Mouse (Mus musculus) ES-Bruce4 (cell line): ENCODE results near the gene Ppm1j. TPM values are rescaled to one million over a fixed set of nuclear protein-coding genes. Genes with fewer than 3 reads are reported as not detected.
"Not testable (repeated sequence)": the region's sequence is repeated elsewhere in the genome, so short reads cannot be mapped to it uniquely, and the experiment has no call there.

Experiments
- H3K27ac ChIP-seq: 2 replicates; pipeline ENCODE4 v1.5.1; 2012; ENCODE audit warnings: low read length, inconsistent platforms; ENCODE audit not compliant: insufficient read depth
- H3K27me3 ChIP-seq: 2 replicates; pipeline ENCODE4 v1.6.1; 2012; ENCODE audit warnings: mild to moderate bottlenecking, low read length, inconsistent platforms; ENCODE audit not compliant: control insufficient read depth, poor library complexity, insufficient read depth, severe bottlenecking
- H3K36me3 ChIP-seq: 2 replicates; pipeline ENCODE4 v1.6.1; 2012; ENCODE audit warnings: inconsistent platforms, mild to moderate bottlenecking, low read length, moderate library complexity; ENCODE audit not compliant: control insufficient read depth, poor library complexity, insufficient read depth, severe bottlenecking
- H3K4me1 ChIP-seq: one replicate; pipeline ENCODE4 v1.8.1; 2011; ENCODE audit warnings: low read length; ENCODE audit not compliant: control insufficient read depth, insufficient read depth
- H3K4me3 ChIP-seq: 2 replicates; pipeline ENCODE4 v1.5.1; 2011; ENCODE audit warnings: low read depth, mild to moderate bottlenecking, low read length
- H3K9ac ChIP-seq: 2 replicates; pipeline ENCODE4 v1.6.1; 2012; ENCODE audit warnings: low read depth, mild to moderate bottlenecking, inconsistent platforms; ENCODE audit not compliant: poor library complexity, severe bottlenecking
- H3K9me3 ChIP-seq: replicated peaks from 2 replicates; pipeline ENCODE4 v1.6.1; 2012; ENCODE audit warnings: mild to moderate bottlenecking, low read length, inconsistent platforms; ENCODE audit not compliant: control insufficient read depth, poor library complexity, insufficient read depth, severe bottlenecking
- CTCF ChIP-seq: IDR thresholded peaks from one replicate; pipeline ENCODE4 v1.8.1; 2011; ENCODE audit warnings: low read depth, low read length
- EP300 ChIP-seq: IDR thresholded peaks from 2 replicates; pipeline ENCODE4 v1.6.1; 2011; ENCODE audit warnings: low read depth, low read length; ENCODE audit not compliant: insufficient read depth
- POLR2A ChIP-seq: IDR thresholded peaks from one replicate; pipeline ENCODE4 v1.8.1; 2011; ENCODE audit warnings: low read length; ENCODE audit not compliant: insufficient read depth
- polyA plus RNA-seq: library from polyadenylated mRNA; stranded (reverse); fragments of >200 nt; gene quantifications from 2 replicates; pipeline ENCODE4 v1.2.4, GENCODE M21; 2011; ENCODE audit warnings: low read depth; ENCODE audit not compliant: missing spikeins, insufficient read depth, insufficient read length

Ppm1j gene
- polyA plus RNA-seq, 1 experiment: 23.8 TPM

- Histone ChIP-seq H3K9ac (no peak overlapping the region), H3K9me3 (no peaks in the 10 kb centered on the region), H3K27ac (no peak overlapping the region), H3K4me1 (peaks cover 4% of the 10 kb centered on the region), H3K27me3 (no peaks in the 10 kb centered on the region), H3K4me3 (no peak overlapping the region), H3K36me3 (peaks cover 35% of the 10 kb centered on the region)
- TF ChIP-seq CTCF: no peak
- TF ChIP-seq EP300: no peak
- TF ChIP-seq POLR2A: no peak
Measured at GRCm38 (mm10) chr3:104800681-104801080, 19.8 kb downstream of the Ppm1j start.

DNA sequence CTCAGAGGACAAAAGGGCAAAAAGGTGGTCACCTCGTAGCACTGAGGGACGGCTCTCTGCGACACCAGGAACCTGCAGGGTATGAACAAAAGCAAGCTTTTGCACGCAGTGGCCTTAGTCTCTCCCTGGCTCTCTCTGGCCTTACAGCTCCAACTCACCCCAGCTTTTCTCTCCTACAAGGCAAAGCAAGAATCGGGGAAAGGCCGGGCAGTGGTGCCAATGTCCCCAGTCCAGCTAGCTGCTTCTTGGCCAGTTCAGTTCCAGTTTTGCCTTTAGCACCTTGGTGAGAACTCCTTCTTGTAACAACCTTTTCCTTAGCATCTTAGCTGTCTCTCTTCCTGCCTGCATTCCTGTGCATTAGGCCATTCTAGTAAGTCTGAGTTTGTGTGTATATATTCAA lies 20.6 kb downstream of the Ppm1j start:
- Histone ChIP-seq H3K4me1 (no peaks in the 10 kb centered on the region), H3K9me3 (no peaks in the 10 kb centered on the region), H3K9ac (no peak overlapping the region), H3K36me3 (peaks cover 30% of the 10 kb centered on the region), H3K27me3 (no peaks in the 10 kb centered on the region), H3K4me3 (no peak overlapping the region), H3K27ac (no peak overlapping the region)
- TF ChIP-seq POLR2A (no peak), EP300 (no peak), CTCF (no peak)

DNA sequence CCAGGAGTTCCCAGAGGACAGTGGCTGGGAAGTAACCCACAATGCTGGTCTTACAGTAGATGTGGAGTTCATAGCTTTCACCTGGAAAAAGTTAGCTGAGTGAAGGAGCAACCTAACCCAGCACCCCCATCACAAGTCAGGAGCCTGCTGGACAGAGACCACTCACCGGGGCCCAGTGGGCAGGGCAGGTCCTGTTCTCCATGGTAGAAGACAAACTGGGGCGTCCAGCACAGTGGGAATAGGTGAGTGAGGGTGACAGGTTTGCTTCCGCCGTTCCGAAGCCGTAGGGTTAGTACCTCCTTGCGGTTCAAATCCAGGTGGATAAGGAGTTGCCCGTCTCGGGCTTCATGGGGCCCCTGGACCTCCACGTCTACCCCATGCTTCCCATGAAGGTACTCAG lies 23.5 kb downstream of the Ppm1j start:
- Histone ChIP-seq H3K9me3 (no peaks in the 10 kb centered on the region), H3K27ac (no peak overlapping the region), H3K27me3 (no peaks in the 10 kb centered on the region), H3K4me3 (no peak overlapping the region), H3K36me3 (peaks cover 27% of the 10 kb centered on the region), H3K4me1 (no peaks in the 10 kb centered on the region), H3K9ac (no peak overlapping the region)
- no peak for TF ChIP-seq CTCF

DNA sequence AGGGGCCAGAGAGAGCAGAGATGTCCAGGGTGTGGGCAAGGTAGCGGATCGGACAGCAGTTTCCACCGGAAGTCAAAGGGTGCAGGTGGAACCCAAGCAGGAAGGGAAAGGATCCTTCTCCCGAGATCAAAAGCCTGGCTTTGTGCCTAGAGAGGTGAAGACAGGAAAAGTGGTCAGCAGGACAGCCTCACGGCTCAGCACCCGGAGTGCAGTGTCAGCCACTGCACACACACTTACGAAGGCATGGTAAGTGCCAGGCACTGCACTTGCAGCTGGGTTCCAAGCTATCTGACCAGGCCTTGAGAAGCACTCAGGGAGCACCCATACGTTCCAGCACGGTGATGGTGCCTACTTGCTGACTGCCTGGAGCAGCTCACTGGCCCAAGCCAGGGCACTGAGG lies 24.7 kb downstream of the Ppm1j start:
- H3K36me3 ChIP-seq: peaks cover 21% of the 10 kb centered on the region
- H3K9ac ChIP-seq: no peak overlapping the region
- H3K27ac ChIP-seq: no peak overlapping the region
- no peaks in the 10 kb centered on the region for H3K9me3 ChIP-seq
- H3K27me3 ChIP-seq: no peaks in the 10 kb centered on the region
- H3K4me1 ChIP-seq: no peaks in the 10 kb centered on the region
- no peak overlapping the region for H3K4me3 ChIP-seq
- TF ChIP-seq POLR2A: no peak
- TF ChIP-seq CTCF: no peak
- TF ChIP-seq EP300: no peak

DNA sequence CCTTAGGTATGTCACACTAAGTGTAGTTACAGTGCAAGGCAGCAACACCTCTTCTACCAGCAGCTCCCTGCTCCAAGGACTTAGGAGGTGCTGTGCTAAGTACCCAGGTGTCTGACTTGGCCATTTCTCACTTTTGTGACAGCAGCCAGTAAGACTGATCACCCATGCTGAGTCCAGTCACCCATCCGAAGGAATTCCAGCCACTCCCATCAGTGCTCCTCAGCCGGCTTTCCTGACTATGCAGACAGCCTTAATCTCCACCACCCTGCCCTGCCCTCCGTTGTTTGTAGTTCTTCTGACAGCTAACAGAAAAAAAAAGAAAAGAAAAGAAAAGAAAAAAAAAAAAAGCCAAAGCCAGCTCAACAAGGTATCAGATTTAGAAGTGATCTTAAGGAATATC lies 30.9 kb downstream of the Ppm1j start:
- Histone ChIP-seq H3K4me1 (peaks cover 4% of the 10 kb centered on the region), H3K27ac (peak overlapping the region; percentile 88)
- TF ChIP-seq CTCF (no peak), EP300 (0 out of 2 replicates have a peak, but pooled peaks have one; percentile 73), POLR2A (no peak)

GRCm38 (mm10) chr3:104812254-104812653 lies 31.4 kb downstream of the Ppm1j start:
- Histone ChIP-seq H3K27ac (peak overlapping the region; percentile 88), H3K27me3 (no peaks in the 10 kb centered on the region), H3K4me1 (peaks cover 4% of the 10 kb centered on the region), H3K4me3 (no peak overlapping the region), H3K9ac (no peak overlapping the region), H3K9me3 (no peaks in the 10 kb centered on the region), H3K36me3 (no peaks in the 10 kb centered on the region)
- no peak for TF ChIP-seq EP300
- no peak for TF ChIP-seq CTCF
- no peak for TF ChIP-seq POLR2A

More for the DNA sequence above, 30.9 kb downstream of the Ppm1j start:
- Histone ChIP-seq H3K36me3 (no peaks in the 10 kb centered on the region), H3K9me3 (no peaks in the 10 kb centered on the region), H3K4me3 (no peak overlapping the region), H3K9ac (no peak overlapping the region), H3K27me3 (no peaks in the 10 kb centered on the region)

GRCm38 (mm10) chr3:104813227-104813626 lies 32.4 kb downstream of the Ppm1j start:
- H3K27ac ChIP-seq, H3K36me3 ChIP-seq: not testable (repeated sequence)

More at GRCm38 (mm10) chr3:104813227-104813626, 32.4 kb downstream of the Ppm1j start:
- H3K9ac ChIP-seq, H3K9me3 ChIP-seq, H3K4me3 ChIP-seq, H3K4me1 ChIP-seq, H3K27me3 ChIP-seq: not testable (repeated sequence)
